9 mouse cellular contexts compared by ENCODE assay signal in the genomic region with DNA sequence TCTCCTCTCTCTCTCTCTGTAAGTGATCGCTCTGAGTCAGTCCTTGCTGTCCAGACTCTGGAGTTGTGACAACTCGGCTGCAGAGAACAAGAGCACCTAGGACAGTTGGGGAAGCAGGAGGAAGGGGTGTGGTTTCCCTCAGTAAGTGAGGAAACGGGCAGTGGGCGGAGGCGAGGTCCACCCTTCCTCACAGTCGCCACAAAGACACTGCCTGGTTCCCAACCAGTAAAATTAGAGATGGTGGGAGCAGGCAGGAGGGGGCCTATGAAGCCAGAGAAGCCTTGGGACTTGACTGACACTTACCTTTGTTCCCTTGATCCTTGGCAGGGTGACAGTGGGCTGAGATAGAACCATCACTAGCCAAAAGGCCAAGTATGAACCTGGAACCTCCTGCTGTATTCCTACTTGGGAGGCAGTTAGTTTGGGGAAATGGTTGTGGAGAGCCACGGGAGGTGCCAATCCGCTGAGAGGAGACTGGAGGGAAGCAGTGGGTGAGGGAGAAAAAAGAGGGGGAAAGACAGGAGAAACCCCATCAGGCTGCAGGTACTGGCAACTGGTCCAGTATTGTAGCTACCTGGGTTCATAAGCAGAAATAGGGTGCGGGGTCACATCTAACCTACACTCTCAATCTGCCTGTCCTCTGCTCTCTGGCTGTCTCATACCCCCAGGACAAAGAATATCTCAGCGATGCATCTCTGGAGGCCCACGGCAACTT. TPM values are rescaled to one million over a fixed set of nuclear protein-coding genes. Genes with fewer than 3 reads are reported as not detected.
DNase-seq lines count a peak whose midpoint lies in the region; ATAC-seq and TF ChIP-seq lines count a peak whose summit lies in the region.
"Had no signal": no experiment of that assay in that cellular context is flagged by ENCODE, and none has a peak within 500 bp of the region (broad histone marks: within the 10 kb centered on the region; RNA-seq: fewer than 3 reads in every experiment).

No protein-coding gene starts in this region.

- ATAC-seq in granulocyte monocyte progenitor cell, adult 5-6 weeks (replicated peaks; ENCODE audit: poor library complexity, severe bottlenecking) = peak; percentile 86
- ATAC-seq in kidney, embryonic 15.5 days (replicated peaks; ENCODE audit: low FRiP score) = no peak
- peak; percentile 79 for ATAC-seq in megakaryocyte progenitor cell, adult 5-6 weeks (replicated peaks; ENCODE audit: poor library complexity)
- ATAC-seq: Patski had no signal

- H3K4me3 ChIP-seq in liver, adult 2 months (ENCODE audit: insufficient read depth, low read depth, low read length) = no peak overlapping the region
- no peak overlapping the region for H3K4me3 ChIP-seq in kidney, embryonic 15.5 days (replicated peaks)

- no peaks in the 10 kb centered on the region for H3K9me3 ChIP-seq in kidney, embryonic 15.5 days (replicated peaks)

- H3K9ac ChIP-seq in liver, adult 2 months (ENCODE audit: low read depth, low read length) = no peak overlapping the region
- H3K9ac ChIP-seq in kidney, embryonic 15.5 days = no peak overlapping the region

- no peaks in the 10 kb centered on the region for H3K27me3 ChIP-seq in liver, adult 2 months (ENCODE audit: control insufficient read depth, insufficient read depth, low read length)
- peaks cover 3% of the 10 kb centered on the region; the same call in 1 of the 2 replicates for H3K27me3 ChIP-seq in kidney, embryonic 15.5 days
- H3K27me3 ChIP-seq: Patski had no signal

- peak overlapping the region; percentile 16 for H3K4me2 ChIP-seq in kidney, embryonic 15.5 days

- 44% methylated on average over 11 of the region's 11 CpGs for WGBS in liver, adult 2 months
- 45% methylated on average over 11 of the region's 11 CpGs for WGBS in kidney, embryonic 15.5 days

- no peak for TF ChIP-seq POLR2A in liver, adult 2 months (IDR thresholded peaks at IDR 0.05; ENCODE audit: extremely low read depth, insufficient read depth, low read length)

- no peaks in the 10 kb centered on the region for H3K79me2 ChIP-seq in liver, adult 2 months (ENCODE audit: control insufficient read depth, insufficient read depth, low read length)

- H3K36me3 ChIP-seq in liver, adult 2 months (ENCODE audit: control insufficient read depth, insufficient read depth, low read length) = no peaks in the 10 kb centered on the region
- peaks cover 8% of the 10 kb centered on the region; the same call in 1 of the 2 replicates for H3K36me3 ChIP-seq in kidney, embryonic 15.5 days

- peak; percentile 22 for DNase-seq in liver, adult 2 months (ENCODE audit: extremely low read depth, low read depth, low spot score)
- no peak for DNase-seq in liver
- no peak for DNase-seq in embryo, embryonic 9.5 days (ENCODE audit: extremely low spot score)
- no peak for DNase-seq in spleen, postnatal 4 days (ENCODE audit: low spot score in 2 of 2)

- no peaks in the 10 kb centered on the region for H3K4me1 ChIP-seq in liver, adult 2 months (ENCODE audit: control insufficient read depth, insufficient read depth, low read length)
- H3K4me1 ChIP-seq in kidney, embryonic 15.5 days = peaks cover 38% of the 10 kb centered on the region

- TF ChIP-seq CTCF in liver, adult 2 months (IDR thresholded peaks at IDR 0.05; ENCODE audit: low read depth, low read length) = no peak

- H3K27ac ChIP-seq in liver, adult 2 months (replicated peaks; ENCODE audit: insufficient read depth, low read depth, low read length) = no peak overlapping the region
- 0 out of 2 replicates have a peak overlapping the region, but pooled peaks have one; percentile 37 for H3K27ac ChIP-seq in kidney, embryonic 15.5 days

RNA-seq across cellular contexts. Expression of gene Adam11, which starts 19.2 kb away (rescaled TPM):
- 2.1 and 3.4 TPM in 2 replicates for total RNA-seq in liver, adult 2 months (2014; rRNA removed)
- polyA plus RNA-seq in liver, adult 2 months (2012; rRNA removed) = 4.3 and 8.7 TPM in 2 replicates
- total RNA-seq in granulocyte monocyte progenitor cell, adult 5-6 weeks (2014; fragmentation: Nextera tagmentation) = 9.4 TPM in 1 of 2 replicates, not detected in the other
- total RNA-seq in granulocyte monocyte progenitor cell, adult 5-6 weeks (2017) = 0.17 TPM in 1 of 2 replicates, not detected in the other
- polyA plus RNA-seq in kidney, embryonic 15.5 days (2015; fragmentation: Nextera tagmentation; extraction: Ambion mirVana) = 7.9 and 11.3 TPM in 2 replicates
- total RNA-seq in megakaryocyte progenitor cell, adult 5-6 weeks (2015) = 0.17 and 2.9 TPM in 2 replicates
- 0.44 TPM in 1 of 2 replicates, not detected in the other for total RNA-seq in megakaryocyte progenitor cell, adult 5-6 weeks (2017)

RNA-seq across cellular contexts. Expression of gene Gjc1, which starts 39.1 kb away (rescaled TPM):
- 0.46 and 0.47 TPM in 2 replicates for total RNA-seq in liver, adult 2 months (2014; rRNA removed)
- 0.11 and 0.26 TPM in 2 replicates for polyA plus RNA-seq in liver, adult 2 months (2012; rRNA removed)
- total RNA-seq in granulocyte monocyte progenitor cell, adult 5-6 weeks (2014; fragmentation: Nextera tagmentation) = not detected in 2 replicates
- not detected in 2 replicates for total RNA-seq in granulocyte monocyte progenitor cell, adult 5-6 weeks (2017)
- 59.2 and 63.7 TPM in 2 replicates for polyA plus RNA-seq in kidney, embryonic 15.5 days (2015; fragmentation: Nextera tagmentation; extraction: Ambion mirVana)
- total RNA-seq in megakaryocyte progenitor cell, adult 5-6 weeks (2015) = not detected in 2 replicates
- total RNA-seq in megakaryocyte progenitor cell, adult 5-6 weeks (2017) = not detected in 2 replicates

RNA-seq across cellular contexts. Expression of gene Higd1b, which starts 55.2 kb away (rescaled TPM):
- total RNA-seq in liver, adult 2 months (2014; rRNA removed) = not detected in 2 replicates
- polyA plus RNA-seq in liver, adult 2 months (2012; rRNA removed) = not detected in 2 replicates
- not detected in 2 replicates for total RNA-seq in granulocyte monocyte progenitor cell, adult 5-6 weeks (2014; fragmentation: Nextera tagmentation)
- not detected in 2 replicates for total RNA-seq in granulocyte monocyte progenitor cell, adult 5-6 weeks (2017)
- polyA plus RNA-seq in kidney, embryonic 15.5 days (2015; fragmentation: Nextera tagmentation; extraction: Ambion mirVana) = 0.48 and 0.71 TPM in 2 replicates
- total RNA-seq in megakaryocyte progenitor cell, adult 5-6 weeks (2015) = not detected in 2 replicates
- total RNA-seq in megakaryocyte progenitor cell, adult 5-6 weeks (2017) = not detected in 2 replicates
- polyA plus RNA-seq: embryonic facial prominence, embryonic 11.5 days; Patski had no signal
